Mouse (Mus musculus): ENCODE results near the gene Ppp1r15a. TPM values are rescaled to one million over a fixed set of nuclear protein-coding genes. Genes with fewer than 3 reads are reported as not detected.

Ppp1r15a gene
- polyA plus RNA-seq, 1 experiment from 2014 or later, result 14.7 TPM

DNA sequence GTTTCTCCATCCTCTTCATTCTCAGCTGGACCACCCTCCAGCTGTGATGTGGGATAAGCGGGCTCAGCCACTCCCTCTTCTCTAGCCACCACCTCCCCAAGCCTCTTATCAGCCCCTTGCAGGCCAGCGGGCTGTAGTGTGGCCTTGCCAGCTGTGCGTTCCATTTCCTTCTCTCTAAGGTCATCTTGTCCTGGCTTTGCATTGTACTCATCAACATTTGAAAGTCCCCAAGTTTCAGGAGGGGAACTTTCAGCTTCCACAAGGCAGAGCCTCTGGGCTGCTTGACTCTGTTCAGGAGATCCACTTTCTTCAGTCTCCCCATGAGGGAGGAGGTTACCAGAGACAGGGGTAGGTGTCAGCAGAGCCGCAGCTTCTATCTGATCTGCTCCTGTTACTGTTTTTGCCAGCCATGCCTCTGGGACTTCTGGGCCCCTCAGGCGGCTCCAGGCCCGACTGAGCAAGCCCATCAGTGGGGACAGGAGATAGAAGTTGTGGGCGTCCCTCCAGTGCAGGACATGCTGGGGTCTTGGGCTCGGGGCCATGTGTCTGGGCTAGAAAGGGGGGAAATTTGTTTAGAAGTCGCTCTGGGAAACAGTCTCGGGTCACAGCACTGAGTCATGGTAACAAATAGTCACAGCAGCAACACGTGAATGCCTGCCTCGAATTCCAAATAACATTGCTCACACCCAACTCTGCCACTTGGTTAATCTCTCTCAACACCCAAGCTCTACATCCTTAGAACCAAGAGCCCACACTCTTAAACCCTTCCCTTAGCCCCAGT, 1.0 kb downstream of the Ppp1r15a start:
- 25% methylated on average over 12 of the region's 12 CpGs for WGBS
- H3K4me2 ChIP-seq (ENCODE audit: low read length), result peak overlapping the region; percentile 95
- DNase-seq (ENCODE audit: low spot score), result no peak
- H3K27me3 ChIP-seq (replicated peaks; ENCODE audit: control insufficient read depth, insufficient read depth, low read length), result no peaks in the 10 kb centered on the region
- H3K36me3 ChIP-seq (ENCODE audit: control insufficient read depth, insufficient read depth, low read length), result peaks cover 9% of the 10 kb centered on the region; the same call in 1 of the 2 replicates
- peak overlapping the region; percentile 88 for H3K4me3 ChIP-seq (ENCODE audit: low read depth, low read length)
- peak overlapping the region; percentile 78 for H3K9ac ChIP-seq (ENCODE audit: low read length)
- peak overlapping the region; percentile 90 for H3K27ac ChIP-seq (ENCODE audit: low read depth)
- H3K4me1 ChIP-seq (replicated peaks; ENCODE audit: control insufficient read depth, insufficient read depth, low read length), result peaks cover 31% of the 10 kb centered on the region
- H3K9me3 ChIP-seq (ENCODE audit: control insufficient read depth, low read length), result no peaks in the 10 kb centered on the region
- no peak for ATAC-seq (replicated peaks; ENCODE audit: low FRiP score, low TSS enrichment, low read depth)

- Histone ChIP-seq H3K4me1 (replicated peaks; ENCODE audit: control insufficient read depth, insufficient read depth, low read length) (peaks cover 32% of the 10 kb centered on the region), H3K27me3 (replicated peaks; ENCODE audit: control insufficient read depth, insufficient read depth, low read length) (no peaks in the 10 kb centered on the region), H3K9ac (ENCODE audit: low read length) (no peak overlapping the region; the same call in 1 of the 2 replicates), H3K4me3 (ENCODE audit: low read depth, low read length) (no peak overlapping the region), H3K27ac (ENCODE audit: low read depth) (no peak overlapping the region), H3K4me2 (ENCODE audit: low read length) (peak overlapping the region; percentile 33), H3K9me3 (ENCODE audit: control insufficient read depth, low read length) (no peaks in the 10 kb centered on the region), H3K36me3 (ENCODE audit: control insufficient read depth, insufficient read depth, low read length) (peaks cover 9% of the 10 kb centered on the region; the same call in 1 of the 2 replicates)
- no peak for ATAC-seq (replicated peaks; ENCODE audit: low FRiP score, low TSS enrichment, low read depth)
- no peak for DNase-seq (ENCODE audit: low spot score)
- 76% methylated on average over 13 of the region's 13 CpGs for WGBS
Measured at GRCm38 (mm10) chr7:45523678-45524170, 2.3 kb downstream of the Ppp1r15a start.

DNA sequence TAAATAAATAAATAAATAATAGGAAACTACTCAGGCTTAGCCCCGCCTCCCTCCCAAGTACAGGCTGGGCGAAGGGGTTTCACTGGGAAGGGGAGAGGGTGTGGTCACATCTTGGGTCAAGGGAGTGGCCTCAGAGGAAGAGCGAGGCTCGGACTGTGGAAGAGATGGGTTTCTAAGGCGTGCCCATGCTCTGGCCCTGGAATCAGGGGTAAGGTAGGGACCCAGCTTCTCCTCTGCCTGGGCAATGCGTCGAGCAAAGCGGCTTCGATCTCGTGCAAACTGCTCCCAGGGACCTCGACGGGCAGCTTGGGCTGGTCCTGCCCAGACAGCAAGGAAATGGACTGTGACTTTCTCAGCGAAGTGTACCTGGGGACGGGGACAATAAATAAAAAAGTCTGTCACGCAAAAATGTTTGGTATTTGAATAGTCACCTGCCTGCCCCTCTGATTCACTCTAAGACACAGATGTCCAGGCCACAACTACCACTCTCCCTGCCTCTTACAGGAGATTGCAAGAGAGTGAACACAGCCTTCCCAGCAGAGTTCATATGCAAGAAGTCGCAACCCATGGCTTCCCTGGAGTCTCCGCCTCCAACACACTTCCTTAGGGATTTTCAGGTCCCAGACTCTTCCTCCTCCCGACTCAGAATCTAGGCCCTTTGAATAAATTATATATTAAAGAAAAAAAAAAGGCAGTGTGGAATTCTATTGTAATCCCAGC, 3.0 kb downstream of the Ppp1r15a start:
- H3K9me3 ChIP-seq (ENCODE audit: control insufficient read depth, low read length), result no peaks in the 10 kb centered on the region
- peak overlapping the region; percentile 33 for H3K4me2 ChIP-seq (ENCODE audit: low read length)
- peaks cover 32% of the 10 kb centered on the region for H3K4me1 ChIP-seq (replicated peaks; ENCODE audit: control insufficient read depth, insufficient read depth, low read length)
- no peak for DNase-seq (ENCODE audit: low spot score)
- no peak overlapping the region for H3K9ac ChIP-seq (ENCODE audit: low read length)
- 65% methylated on average over 18 of the region's 18 CpGs for WGBS
- no peak overlapping the region for H3K27ac ChIP-seq (ENCODE audit: low read depth)
- H3K36me3 ChIP-seq (ENCODE audit: control insufficient read depth, insufficient read depth, low read length), result peaks cover 9% of the 10 kb centered on the region; the same call in 1 of the 2 replicates
- H3K4me3 ChIP-seq (ENCODE audit: low read depth, low read length), result no peak overlapping the region
- ATAC-seq (replicated peaks; ENCODE audit: low FRiP score, low TSS enrichment, low read depth), result no peak
- no peaks in the 10 kb centered on the region for H3K27me3 ChIP-seq (replicated peaks; ENCODE audit: control insufficient read depth, insufficient read depth, low read length)

GRCm38 (mm10) chr7:45522194-45522752, 3.8 kb downstream of the Ppp1r15a start:
- H3K36me3 ChIP-seq (ENCODE audit: control insufficient read depth, insufficient read depth, low read length), result peaks cover 9% of the 10 kb centered on the region; the same call in 1 of the 2 replicates
- H3K4me1 ChIP-seq (replicated peaks; ENCODE audit: control insufficient read depth, insufficient read depth, low read length), result peaks cover 32% of the 10 kb centered on the region
- peak overlapping the region; percentile 50 for H3K4me3 ChIP-seq (ENCODE audit: low read depth, low read length)
- no peaks in the 10 kb centered on the region for H3K9me3 ChIP-seq (ENCODE audit: control insufficient read depth, low read length)
- no peaks in the 10 kb centered on the region for H3K27me3 ChIP-seq (replicated peaks; ENCODE audit: control insufficient read depth, insufficient read depth, low read length)
- 0 out of 2 replicates have a peak overlapping the region, but pooled peaks have one; percentile 58 for H3K9ac ChIP-seq (ENCODE audit: low read length)
- peak overlapping the region; percentile 86; the same call in 1 of the 2 replicates for H3K27ac ChIP-seq (ENCODE audit: low read depth)
- 57% methylated on average over 16 of the region's 16 CpGs for WGBS
- no peak for DNase-seq (ENCODE audit: low spot score)
- peak overlapping the region; percentile 50 for H3K4me2 ChIP-seq (ENCODE audit: low read length)
- ATAC-seq (replicated peaks; ENCODE audit: low FRiP score, low TSS enrichment, low read depth), result no peak

DNA sequence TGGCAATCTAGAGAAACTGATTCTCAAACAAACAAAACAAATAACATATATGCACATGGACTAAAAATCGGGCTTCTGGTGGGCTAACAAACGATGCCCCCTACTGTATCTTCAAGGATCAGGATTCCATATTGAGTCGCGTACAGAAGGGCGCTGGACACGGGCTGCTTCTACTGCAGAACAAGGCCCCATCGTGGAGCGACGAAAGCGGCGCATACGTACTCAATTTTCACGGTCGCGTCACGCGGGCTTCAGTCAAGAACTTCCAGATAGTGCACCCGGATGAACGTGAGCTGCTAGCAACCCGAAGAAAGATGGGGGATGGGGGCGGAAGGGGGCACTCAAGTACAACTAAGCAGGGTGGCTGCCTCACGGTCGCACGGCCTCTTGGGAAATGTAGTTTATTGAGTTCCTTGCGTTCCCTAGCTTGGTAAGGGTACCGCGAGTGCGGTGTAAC, 4.3 kb downstream of the Ppp1r15a start:
- Histone ChIP-seq H3K4me3 (ENCODE audit: low read depth, low read length) (peak overlapping the region; percentile 50), H3K9me3 (ENCODE audit: control insufficient read depth, low read length) (no peaks in the 10 kb centered on the region), H3K4me2 (ENCODE audit: low read length) (peak overlapping the region; percentile 50), H3K4me1 (replicated peaks; ENCODE audit: control insufficient read depth, insufficient read depth, low read length) (peaks cover 32% of the 10 kb centered on the region), H3K9ac (ENCODE audit: low read length) (peak overlapping the region; percentile 58), H3K27me3 (replicated peaks; ENCODE audit: control insufficient read depth, insufficient read depth, low read length) (no peaks in the 10 kb centered on the region), H3K36me3 (ENCODE audit: control insufficient read depth, insufficient read depth, low read length) (peaks cover 9% of the 10 kb centered on the region; the same call in 1 of the 2 replicates), H3K27ac (ENCODE audit: low read depth) (peak overlapping the region; percentile 86)
- ATAC-seq (replicated peaks; ENCODE audit: low FRiP score, low TSS enrichment, low read depth) (peak; percentile 56; the same call in 1 of the 2 replicates), DNase-seq (ENCODE audit: low spot score) (peak; percentile 93)
- under 1% methylated on average over 28 of the region's 28 CpGs for WGBS

DNA sequence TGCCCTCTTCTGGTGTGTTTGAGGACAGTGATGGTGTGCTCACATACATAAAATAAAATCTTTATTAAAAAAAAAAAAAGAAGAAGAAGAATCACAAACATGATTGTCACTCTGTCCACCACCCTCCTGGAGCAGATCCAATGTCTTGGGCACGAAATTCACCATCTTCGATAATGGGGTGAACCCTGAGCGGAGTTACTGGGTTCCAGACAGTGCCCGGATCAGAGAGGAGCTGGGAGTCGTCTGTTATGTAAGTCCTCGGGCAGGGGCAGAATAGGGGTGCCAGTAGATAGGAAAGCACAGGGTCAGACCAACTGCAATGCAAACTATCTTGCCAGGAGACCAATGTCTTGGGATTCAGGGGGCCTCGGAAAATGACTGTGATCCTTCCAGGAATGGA, 5.5 kb downstream of the Ppp1r15a start:
- Histone ChIP-seq H3K9ac (ENCODE audit: low read length) (no peak overlapping the region), H3K4me2 (ENCODE audit: low read length) (no peak overlapping the region), H3K4me1 (replicated peaks; ENCODE audit: control insufficient read depth, insufficient read depth, low read length) (peaks cover 32% of the 10 kb centered on the region), H3K27ac (ENCODE audit: low read depth) (no peak overlapping the region), H3K9me3 (ENCODE audit: control insufficient read depth, low read length) (no peaks in the 10 kb centered on the region), H3K36me3 (ENCODE audit: control insufficient read depth, insufficient read depth, low read length) (peaks cover 9% of the 10 kb centered on the region; the same call in 1 of the 2 replicates), H3K27me3 (replicated peaks; ENCODE audit: control insufficient read depth, insufficient read depth, low read length) (no peaks in the 10 kb centered on the region), H3K4me3 (ENCODE audit: low read depth, low read length) (no peak overlapping the region)
- ATAC-seq (replicated peaks; ENCODE audit: low FRiP score, low TSS enrichment, low read depth), result no peak
- 92% methylated on average over 7 of the region's 7 CpGs for WGBS
- no peak for DNase-seq (ENCODE audit: low spot score)

GRCm38 (mm10) chr7:45519345-45520120, 6.5 kb downstream of the Ppp1r15a start:
- peaks cover 27% of the 10 kb centered on the region for H3K4me1 ChIP-seq (replicated peaks; ENCODE audit: control insufficient read depth, insufficient read depth, low read length)
- peaks cover 9% of the 10 kb centered on the region; the same call in 1 of the 2 replicates for H3K36me3 ChIP-seq (ENCODE audit: control insufficient read depth, insufficient read depth, low read length)
- no peaks in the 10 kb centered on the region for H3K9me3 ChIP-seq (ENCODE audit: control insufficient read depth, low read length)
- H3K27me3 ChIP-seq (replicated peaks; ENCODE audit: control insufficient read depth, insufficient read depth, low read length), result no peaks in the 10 kb centered on the region
- DNase-seq (ENCODE audit: low spot score), result no peak
- ATAC-seq (replicated peaks; ENCODE audit: low FRiP score, low TSS enrichment, low read depth), result peak; percentile 21; the same call in 1 of the 2 replicates
- WGBS, result 74% methylated on average over 8 of the region's 8 CpGs
- H3K4me3 ChIP-seq (ENCODE audit: low read depth, low read length), result no peak overlapping the region
- no peak overlapping the region; the same call in 1 of the 2 replicates for H3K4me2 ChIP-seq (ENCODE audit: low read length)
- no peak overlapping the region for H3K9ac ChIP-seq (ENCODE audit: low read length)
- H3K27ac ChIP-seq (ENCODE audit: low read depth), result no peak overlapping the region
